10 mouse cellular contexts compared by ENCODE assay signal in genomic region chr4:134612070-134612667, GRCm38 (mm10).
A peak's percentile ranks its signal among the peaks of the same experiment; 100 is the strongest.
DNase-seq lines count a peak whose midpoint lies in the region; ATAC-seq and TF ChIP-seq lines count a peak whose summit lies in the region.
"Had no signal": no experiment of that assay in that cellular context is flagged by ENCODE, and none has a peak within 500 bp of the region (broad histone marks: within the 10 kb centered on the region; RNA-seq: fewer than 3 reads in every experiment).

No protein-coding gene starts in this region.

- H3K79me2 ChIP-seq in myocyte (ENCODE audit: control insufficient read depth, insufficient read depth) = no peaks in the 10 kb centered on the region

- H3K4me3 ChIP-seq in forebrain, postnatal 0 days (ENCODE audit: low read depth, low read length) = no peak overlapping the region
- no peak overlapping the region for H3K4me3 ChIP-seq in forebrain, embryonic 11.5 days (ENCODE audit: low read depth, low read length)
- H3K4me3 ChIP-seq in midbrain, embryonic 10.5 days = no peak overlapping the region
- H3K4me3 ChIP-seq in midbrain, embryonic 11.5 days (ENCODE audit: low read depth, low read length) = no peak overlapping the region
- no peak overlapping the region for H3K4me3 ChIP-seq in myocyte
- H3K4me3 ChIP-seq: embryonic facial prominence, embryonic 15.5 days had no signal

- H3K36me3 ChIP-seq in forebrain, postnatal 0 days (ENCODE audit: insufficient read depth) = no peaks in the 10 kb centered on the region
- H3K36me3 ChIP-seq in forebrain, embryonic 11.5 days (ENCODE audit: control insufficient read depth, insufficient read depth, low read length) = no peaks in the 10 kb centered on the region
- no peaks in the 10 kb centered on the region for H3K36me3 ChIP-seq in midbrain, embryonic 10.5 days
- no peaks in the 10 kb centered on the region for H3K36me3 ChIP-seq in midbrain, embryonic 11.5 days (ENCODE audit: control insufficient read depth, insufficient read depth, low read length)
- no peaks in the 10 kb centered on the region for H3K36me3 ChIP-seq in myocyte (ENCODE audit: control insufficient read depth, insufficient read depth)
- H3K36me3 ChIP-seq: embryonic facial prominence, embryonic 15.5 days had no signal

- ATAC-seq in forebrain, postnatal 0 days = no peak
- no peak for ATAC-seq in forebrain, embryonic 11.5 days (replicated peaks; ENCODE audit: low FRiP score)
- no peak for ATAC-seq in midbrain, embryonic 11.5 days (ENCODE audit: low FRiP score)
- ATAC-seq: inflammation-experienced regulatory T-cells, adult 6 months had no signal

- H3K9me3 ChIP-seq in forebrain, postnatal 0 days (ENCODE audit: low read length) = no peaks in the 10 kb centered on the region
- H3K9me3 ChIP-seq in forebrain, embryonic 11.5 days (ENCODE audit: control insufficient read depth, low read length) = no peaks in the 10 kb centered on the region
- H3K9me3 ChIP-seq in midbrain, embryonic 10.5 days (replicated peaks) = no peaks in the 10 kb centered on the region
- no peaks in the 10 kb centered on the region for H3K9me3 ChIP-seq in midbrain, embryonic 11.5 days (ENCODE audit: control insufficient read depth, low read length)
- H3K9me3 ChIP-seq: embryonic facial prominence, embryonic 15.5 days had no signal

- 67% methylated on average over 16 of the region's 16 CpGs for WGBS in forebrain, postnatal 0 days
- 69% methylated on average over 16 of the region's 16 CpGs for WGBS in forebrain, embryonic 11.5 days
- 72% methylated on average over 16 of the region's 16 CpGs for WGBS in midbrain, embryonic 10.5 days
- WGBS in midbrain, embryonic 11.5 days = 69% methylated on average over 16 of the region's 16 CpGs

- no peak for TF ChIP-seq POLR2A in myocyte (IDR thresholded peaks at IDR 0.05; ENCODE audit: insufficient read length, low read depth)

- no peak overlapping the region for H3K27ac ChIP-seq in forebrain, postnatal 0 days (ENCODE audit: low read depth, low read length)
- H3K27ac ChIP-seq in forebrain, embryonic 11.5 days (ENCODE audit: low read depth, low read length) = no peak overlapping the region
- peak overlapping the region; percentile 55 for H3K27ac ChIP-seq in midbrain, embryonic 10.5 days (replicated peaks)
- H3K27ac ChIP-seq in midbrain, embryonic 11.5 days (ENCODE audit: low read depth, low read length) = no peak overlapping the region
- H3K27ac ChIP-seq: embryonic facial prominence, embryonic 15.5 days had no signal

- no peaks in the 10 kb centered on the region for H3K27me3 ChIP-seq in forebrain, postnatal 0 days (ENCODE audit: insufficient read depth, low read length)
- H3K27me3 ChIP-seq in forebrain, embryonic 11.5 days (ENCODE audit: control insufficient read depth, insufficient read depth, low read length) = no peaks in the 10 kb centered on the region
- no peaks in the 10 kb centered on the region for H3K27me3 ChIP-seq in midbrain, embryonic 10.5 days (ENCODE audit: low read depth, poor library complexity, severe bottlenecking)
- no peaks in the 10 kb centered on the region for H3K27me3 ChIP-seq in midbrain, embryonic 11.5 days (ENCODE audit: control insufficient read depth, insufficient read depth, low read length)
- H3K27me3 ChIP-seq in myocyte (ENCODE audit: control insufficient read depth, insufficient read depth, insufficient read length) = no peaks in the 10 kb centered on the region
- H3K27me3 ChIP-seq: embryonic facial prominence, embryonic 15.5 days had no signal

- intact Hi-C loops in heart, postnatal 14 days (cut with DNase I) = no loop called here

- no peak overlapping the region for H3ac ChIP-seq in myocyte (ENCODE audit: control insufficient read depth, insufficient read length)

- peaks cover 6% of the 10 kb centered on the region; the same call in 1 of the 2 replicates for H3K4me1 ChIP-seq in forebrain, postnatal 0 days (ENCODE audit: insufficient read depth)
- H3K4me1 ChIP-seq in forebrain, embryonic 11.5 days (replicated peaks; ENCODE audit: control insufficient read depth, insufficient read depth, low read length) = peaks cover 2% of the 10 kb centered on the region; the same call in 1 of the 2 replicates
- peaks cover 38% of the 10 kb centered on the region for H3K4me1 ChIP-seq in midbrain, embryonic 10.5 days
- H3K4me1 ChIP-seq in midbrain, embryonic 11.5 days (ENCODE audit: control insufficient read depth, insufficient read depth, low read length) = peaks cover 7% of the 10 kb centered on the region

- 0 out of 2 replicates have a peak, but pooled peaks have one; percentile 24 for TF ChIP-seq CTCF in forebrain, postnatal 0 days (IDR thresholded peaks at IDR 0.05; ENCODE audit: low read depth)

- H3K4me2 ChIP-seq in forebrain, postnatal 0 days (ENCODE audit: low read depth) = no peak overlapping the region
- H3K4me2 ChIP-seq in forebrain, embryonic 11.5 days (ENCODE audit: low read depth, low read length, severe bottlenecking) = no peak overlapping the region
- H3K4me2 ChIP-seq in midbrain, embryonic 11.5 days = no peak overlapping the region
- H3K4me2 ChIP-seq in myocyte (ENCODE audit: low read depth) = peak overlapping the region; percentile 0
- H3K4me2 ChIP-seq: embryonic facial prominence, embryonic 15.5 days had no signal

- H3K9ac ChIP-seq in forebrain, postnatal 0 days = no peak overlapping the region
- no peak overlapping the region for H3K9ac ChIP-seq in forebrain, embryonic 11.5 days (ENCODE audit: low read length)
- H3K9ac ChIP-seq in midbrain, embryonic 11.5 days (ENCODE audit: low read length) = no peak overlapping the region
- H3K9ac ChIP-seq: embryonic facial prominence, embryonic 15.5 days had no signal

- no peak for DNase-seq in forebrain, postnatal 0 days
- no peak for DNase-seq in forebrain, embryonic 11.5 days (ENCODE audit: low spot score)
- no peak for DNase-seq in midbrain, embryonic 10.5 days (ENCODE audit: low spot score)
- DNase-seq in midbrain, embryonic 11.5 days (ENCODE audit: low spot score, missing footprints) = no peak
- DNase-seq in heart, postnatal 14 days = peak; percentile 40 to 62
- no peak for DNase-seq in cerebellum, postnatal 36 days
- no peak for DNase-seq in yolk sac, embryonic 10.5 days (ENCODE audit: low spot score)

TF ChIP-seq in myocyte, 11 proteins besides CTCF, POLR2A, EP300 and RAD21:
- TF ChIP-seq MYOD1 (IDR thresholded peaks at IDR 0.05; ENCODE audit: control insufficient read depth in 1 of 3, insufficient read length in 2 of 3, low read depth in 2 of 3) = peak in 2 of 3 experiments; percentile 84 to 88
- TF ChIP-seq TCF12 (IDR thresholded peaks at IDR 0.05; ENCODE audit: insufficient read depth, poor library complexity, severe bottlenecking) = peak; percentile 54
- no peak for TF ChIP-seq SRF (IDR thresholded peaks at IDR 0.05; ENCODE audit: control insufficient read depth, insufficient read length, low read depth)
- no peak for TF ChIP-seq POLR2AphosphoS2 (IDR thresholded peaks at IDR 0.05; ENCODE audit: insufficient read length, low read depth)
- peak in 2 of 3 experiments; percentile 30 to 79 for TF ChIP-seq MYOG (IDR thresholded peaks at IDR 0.05; ENCODE audit: control insufficient read depth in 1 of 3, insufficient read depth in 1 of 3, insufficient read length in 2 of 3, low read depth in 2 of 3)
- no peak for TF ChIP-seq REST (IDR thresholded peaks at IDR 0.05; ENCODE audit: insufficient read depth, insufficient read length)
- no peak for TF ChIP-seq TCF3 (IDR thresholded peaks at IDR 0.05; ENCODE audit: insufficient read length, low read depth)
- TF ChIP-seq MAX (IDR thresholded peaks at IDR 0.05; ENCODE audit: low read depth) = no peak
- TF ChIP-seq CEBPB (IDR thresholded peaks at IDR 0.05; ENCODE audit: insufficient read depth, poor library complexity, severe bottlenecking) = no peak

Comparison
In these comparisons a context has a peak if more than half of its experiments do, and no peak if none do; other contexts are left out.
1. DNase-seq: peak in heart, postnatal 14 days (2 of 2); none in forebrain, postnatal 0 days (single experiment), forebrain, embryonic 11.5 days (single experiment), midbrain, embryonic 10.5 days (single experiment), midbrain, embryonic 11.5 days (single experiment), cerebellum, postnatal 36 days (0 of 2) and yolk sac, embryonic 10.5 days (single experiment).